Comparison of ENCODE assay signal across 8 mouse cellular contexts in genomic region chr16:24393556-24394210, GRCm38 (mm10). TPM values are rescaled to one million over a fixed set of nuclear protein-coding genes. Genes with fewer than 3 reads are reported as not detected.
A peak's percentile ranks its signal among the peaks of the same experiment; 100 is the strongest.
DNase-seq lines count a peak whose midpoint lies in the region; ATAC-seq and TF ChIP-seq lines count a peak whose summit lies in the region.

No protein-coding gene starts in this region.

- H3K27me3 ChIP-seq in intestine, postnatal 0 days (replicated peaks; ENCODE audit: control insufficient read depth, insufficient read depth, low read length) = no peaks in the 10 kb centered on the region
- H3K27me3 ChIP-seq in neural tube, embryonic 15.5 days (replicated peaks) = 0 out of 2 replicates have a peak, but pooled peaks cover 5% of the 10 kb centered on the region

- ATAC-seq in intestine, postnatal 0 days = peak; percentile 73
- peak; percentile 42; the same call in 1 of the 2 replicates for ATAC-seq in neural tube, embryonic 15.5 days (ENCODE audit: low FRiP score)

- H3K4me1 ChIP-seq in intestine, postnatal 0 days (replicated peaks; ENCODE audit: control insufficient read depth, insufficient read depth, low read length) = peaks cover 10% of the 10 kb centered on the region
- peaks cover 24% of the 10 kb centered on the region for H3K4me1 ChIP-seq in neural tube, embryonic 15.5 days

- H3K4me3 ChIP-seq in intestine, postnatal 0 days (ENCODE audit: low read depth, low read length) = peak overlapping the region; percentile 99
- H3K4me3 ChIP-seq in neural tube, embryonic 15.5 days (replicated peaks) = peak overlapping the region; percentile 78

- peak; percentile 75 for DNase-seq in 3T3-L1 (ENCODE audit: low read depth, low spot score)
- DNase-seq in Muller cell, postnatal 12 days (ENCODE audit: inconsistent ontology term) = peak; percentile 73
- DNase-seq in cerebellum, postnatal 14 days = peak; percentile 62 to 72
- peak; percentile 98 for DNase-seq in heart, adult 11 months
- DNase-seq in lung, adult 18-20 months = peak; percentile 78
- DNase-seq in urinary bladder, adult 2 months (ENCODE audit: low spot score) = peak; percentile 86

- no peaks in the 10 kb centered on the region for H3K36me3 ChIP-seq in intestine, postnatal 0 days (ENCODE audit: control insufficient read depth, insufficient read depth)
- H3K36me3 ChIP-seq in neural tube, embryonic 15.5 days = no peaks in the 10 kb centered on the region

- no peak for TF ChIP-seq CTCF in intestine, postnatal 0 days (IDR thresholded peaks at IDR 0.05; ENCODE audit: low read depth)

- under 1% methylated on average over 65 of the region's 76 CpGs for WGBS in intestine, postnatal 0 days
- under 1% methylated on average over 40 of the region's 76 CpGs for WGBS in neural tube, embryonic 15.5 days

- peak overlapping the region; percentile 83 for H3K4me2 ChIP-seq in intestine, postnatal 0 days (replicated peaks; ENCODE audit: low read depth)
- H3K4me2 ChIP-seq in neural tube, embryonic 15.5 days = peak overlapping the region; percentile 93

- no peaks in the 10 kb centered on the region for H3K9me3 ChIP-seq in intestine, postnatal 0 days (ENCODE audit: control insufficient read depth)
- no peaks in the 10 kb centered on the region for H3K9me3 ChIP-seq in neural tube, embryonic 15.5 days (replicated peaks)

- H3K9ac ChIP-seq in intestine, postnatal 0 days (ENCODE audit: low read depth, low read length) = peak overlapping the region; percentile 99
- H3K9ac ChIP-seq in neural tube, embryonic 15.5 days (replicated peaks) = peak overlapping the region; percentile 85

- H3K27ac ChIP-seq in intestine, postnatal 0 days (ENCODE audit: low read depth, low read length) = peak overlapping the region; percentile 100
- peak overlapping the region; percentile 87 for H3K27ac ChIP-seq in neural tube, embryonic 15.5 days (replicated peaks)

RNA-seq across cellular contexts. Expression of gene Lpp, which starts 0.4 kb away (rescaled TPM):
- 32.8 and 37.5 TPM in 2 replicates for polyA plus RNA-seq in intestine, postnatal 0 days (2015; fragmentation: Nextera tagmentation; extraction: Ambion mirVana)
- polyA plus RNA-seq in neural tube, embryonic 15.5 days (2015; fragmentation: Nextera tagmentation; extraction: Ambion mirVana) = 10.6 and 19.5 TPM in 2 replicates
- 137 and 189 TPM in 2 replicates for polyA plus RNA-seq in urinary bladder, adult 2 months (2012; rRNA removed)

Comparison
In these comparisons a context has a peak if more than half of its experiments do, and no peak if none do; other contexts are left out.
1. Peak in every context shown above with its lines: DNase-seq, ATAC-seq, H3K4me3 ChIP-seq and H3K27ac ChIP-seq.